Mouse (Mus musculus) frontal cortex, adult (tissue): ENCODE data around the gene Klf4.
A peak's percentile ranks its signal among the peaks of the same experiment; 100 is the strongest.

Experiments
- ATAC-seq: cut with Nextera tagmentation; 2 replicates; pipeline ENCODE4 v1.9.2; 2017; ENCODE audit warnings: mild to moderate bottlenecking, moderate library complexity, mixed read lengths; ENCODE audit not compliant: low TSS enrichment

Gene Klf4

GRCm38 (mm10) chr4:55532407-55533195 is at the start of gene Klf4:
TSS of gene Klf4 (minus strand) at chr4:55532466.
- peak; percentile 88 for ATAC-seq

GRCm38 (mm10) chr4:55571432-55571831 is 39.2 kb upstream of the Klf4 start:
- no peak for ATAC-seq

- no peak for ATAC-seq
Observed at GRCm38 (mm10) chr4:55567986-55568385, 35.7 kb upstream of the Klf4 start.

- no peak for ATAC-seq
Observed at GRCm38 (mm10) chr4:55567575-55567974, 35.3 kb upstream of the Klf4 start.

GRCm38 (mm10) chr4:55564317-55564716 is 32.1 kb upstream of the Klf4 start:
- no peak for ATAC-seq

GRCm38 (mm10) chr4:55563050-55563449 is 30.8 kb upstream of the Klf4 start:
- no peak for ATAC-seq

- no peak for ATAC-seq
Observed at GRCm38 (mm10) chr4:55562062-55562461, 29.8 kb upstream of the Klf4 start.

- no peak for ATAC-seq
Observed at GRCm38 (mm10) chr4:55546869-55547268, 14.6 kb upstream of the Klf4 start.

- ATAC-seq, result no peak
Observed at GRCm38 (mm10) chr4:55542753-55543152, 10.5 kb upstream of the Klf4 start.

GRCm38 (mm10) chr4:55541654-55542053 is 9.4 kb upstream of the Klf4 start:
- ATAC-seq, result no peak

- ATAC-seq, result no peak
Observed at GRCm38 (mm10) chr4:55541221-55541620, 9.0 kb upstream of the Klf4 start.

GRCm38 (mm10) chr4:55535012-55535411 is 2.7 kb upstream of the Klf4 start:
- no peak for ATAC-seq

- no peak for ATAC-seq
Observed at GRCm38 (mm10) chr4:55534510-55534909, 2.2 kb upstream of the Klf4 start.

GRCm38 (mm10) chr4:55533803-55534254 is 1.6 kb upstream of the Klf4 start:
- ATAC-seq, result no peak

- ATAC-seq, result peak; percentile 25
Observed at GRCm38 (mm10) chr4:55533196-55533802, 1.0 kb upstream of the Klf4 start.

GRCm38 (mm10) chr4:55531856-55532406 is 335 bp downstream of the Klf4 start:
- ATAC-seq, result no peak

GRCm38 (mm10) chr4:55531096-55531855 is 990 bp downstream of the Klf4 start:
- ATAC-seq, result no peak

GRCm38 (mm10) chr4:55530731-55531095 is 1.6 kb downstream of the Klf4 start:
- no peak for ATAC-seq

- peak; percentile 32 for ATAC-seq
Observed at GRCm38 (mm10) chr4:55530236-55530635, 2.0 kb downstream of the Klf4 start.

GRCm38 (mm10) chr4:55528404-55528803 is 3.9 kb downstream of the Klf4 start:
- no peak for ATAC-seq

GRCm38 (mm10) chr4:55527931-55528330 is 4.3 kb downstream of the Klf4 start:
- no peak for ATAC-seq
